In the genomic region with DNA sequence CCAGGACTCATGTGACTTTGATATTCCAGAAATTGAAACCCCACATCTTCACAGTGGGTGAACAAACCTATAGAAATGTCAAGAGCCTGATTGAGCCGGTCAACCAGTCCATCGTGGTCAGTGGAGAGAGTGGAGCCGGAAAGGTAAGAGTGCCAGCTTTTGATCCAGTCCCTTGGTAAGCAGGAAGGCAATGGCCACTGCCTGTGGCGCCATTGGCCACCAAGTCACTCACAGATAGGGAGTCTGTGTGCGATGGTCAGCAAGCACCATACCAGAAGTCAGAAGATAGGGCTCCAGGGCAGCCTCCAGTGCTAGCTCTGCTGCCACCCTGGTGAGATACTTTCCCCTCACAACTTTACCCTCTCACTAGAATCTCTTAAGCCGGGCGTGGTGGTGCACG, we compare ENCODE assay signal across 30 mouse cellular contexts.
"Had no signal": no experiment of that assay in that cellular context is flagged by ENCODE, and none has a peak within 500 bp of the region (broad histone marks: within the 10 kb centered on the region; RNA-seq: fewer than 3 reads in every experiment).

No protein-coding gene starts in this region.

- H3K4me1 ChIP-seq: limb, embryonic 10.5 days; limb, embryonic 12.5 days; limb, embryonic 13.5 days; limb, embryonic 15.5 days; liver, embryonic 13.5 days; liver, embryonic 15.5 days; lung, embryonic 15.5 days; midbrain, embryonic 10.5 days; midbrain, embryonic 12.5 days; midbrain, embryonic 13.5 days; midbrain, embryonic 15.5 days had no signal

- H3K9ac ChIP-seq: limb, embryonic 12.5 days; limb, embryonic 13.5 days; limb, embryonic 15.5 days; liver, embryonic 13.5 days; liver, embryonic 14.5 days; liver, embryonic 15.5 days; liver, postnatal 0 days; lung, embryonic 14.5 days; lung, embryonic 15.5 days; midbrain, embryonic 12.5 days; midbrain, embryonic 13.5 days; midbrain, embryonic 15.5 days had no signal

- DNase-seq: left cerebral cortex, postnatal 4 days; liver, embryonic 13.5 days; liver, postnatal 0 days; lung, adult 18-20 months; lung, adult 2 months; lung, embryonic 14.5 days; lung, postnatal 10 days; lung, postnatal 14 days; lung, postnatal 36 days; lung, postnatal 4 days; midbrain, embryonic 14.5 days had no signal

- H3K4me3 ChIP-seq: left cerebral cortex, adult 2 months; limb, embryonic 10.5 days; limb, embryonic 12.5 days; limb, embryonic 13.5 days; limb, embryonic 15.5 days; liver, embryonic 13.5 days; liver, embryonic 15.5 days; lung, embryonic 15.5 days; megakaryocyte, embryonic 14.5 days; midbrain, embryonic 10.5 days; midbrain, embryonic 12.5 days; midbrain, embryonic 13.5 days; midbrain, embryonic 15.5 days; myocyte had no signal

- H3K4me2 ChIP-seq: limb, embryonic 12.5 days; limb, embryonic 13.5 days; limb, embryonic 15.5 days; liver, embryonic 11.5 days; liver, embryonic 13.5 days; liver, embryonic 15.5 days; lung, embryonic 14.5 days; lung, embryonic 15.5 days; midbrain, embryonic 11.5 days; midbrain, embryonic 12.5 days; midbrain, embryonic 13.5 days; midbrain, embryonic 15.5 days had no signal

- ATAC-seq: liver, postnatal 0 days; lung, postnatal 0 days; midbrain, embryonic 13.5 days; midbrain, embryonic 15.5 days; midbrain, embryonic 16.5 days had no signal

- H3K27ac ChIP-seq: left cerebral cortex, adult 2 months; limb, embryonic 10.5 days; limb, embryonic 12.5 days; limb, embryonic 13.5 days; limb, embryonic 15.5 days; liver, embryonic 13.5 days; liver, embryonic 14.5 days; liver, embryonic 15.5 days; lung, embryonic 15.5 days; macrophage; midbrain, embryonic 10.5 days; midbrain, embryonic 12.5 days; midbrain, embryonic 13.5 days; midbrain, embryonic 15.5 days had no signal

- H3K9me3 ChIP-seq: limb, embryonic 10.5 days; limb, embryonic 12.5 days; limb, embryonic 13.5 days; limb, embryonic 15.5 days; liver, embryonic 13.5 days; liver, embryonic 15.5 days; lung, embryonic 15.5 days; megakaryocyte, embryonic 14.5 days; midbrain, embryonic 10.5 days; midbrain, embryonic 12.5 days; midbrain, embryonic 13.5 days; midbrain, embryonic 15.5 days had no signal

- H3K27me3 ChIP-seq: limb, embryonic 12.5 days; limb, embryonic 13.5 days; limb, embryonic 15.5 days; liver, embryonic 13.5 days; liver, embryonic 15.5 days; lung, embryonic 15.5 days; megakaryocyte, embryonic 14.5 days; midbrain, embryonic 12.5 days; midbrain, embryonic 13.5 days; midbrain, embryonic 15.5 days had no signal
